Mouse (Mus musculus): ENCODE data around the gene Tmem140. TPM values are rescaled to one million over a fixed set of nuclear protein-coding genes. Genes with fewer than 3 reads are reported as not detected.
A peak's percentile ranks its signal among the peaks of the same experiment; 100 is the strongest.

Tmem140 gene
- 10 to 100 TPM; 23.8 to 30.7 TPM for total RNA-seq (2021)
- long read RNA-seq, experiment 1, transcript Tmem140-201 (2 exons, 2,614 nt): major isoform, 29 of 39 reads
- long read RNA-seq, experiment 1, partial matches to known transcripts: 8 of 39 reads
- long read RNA-seq, experiment 1, other reads (novel, unspliced or antisense): 2 of 39 reads
- long read RNA-seq, experiment 2, transcript Tmem140-201 (2 exons, 2,614 nt): major isoform, 55 of 62 reads
- long read RNA-seq, experiment 2, partial matches to known transcripts: 0 of 62 reads
- long read RNA-seq, experiment 2, other reads (novel, unspliced or antisense): 5 of 62 reads

GRCm38 (mm10) chr6:34862791-34863403 lies at the start of gene Tmem140:
Gene Tmem140 (plus strand): TSS chr6:34863146.
- DNase-seq: peak in 1 of 2 experiments; percentile 52
- intact Hi-C loops (cut with DNase I): no loop called here

GRCm38 (mm10) chr6:34824406-34824805 lies 38.5 kb upstream of the Tmem140 start:
- no peak for DNase-seq
- intact Hi-C loops (cut with DNase I): no loop called here

- intact Hi-C loops (cut with DNase I): no loop called here
- DNase-seq: no peak
Measured at GRCm38 (mm10) chr6:34832352-34832751, 30.6 kb upstream of the Tmem140 start.

- DNase-seq: no peak
- intact Hi-C loops (cut with DNase I): no loop called here
Measured at GRCm38 (mm10) chr6:34861546-34862053, 1.3 kb upstream of the Tmem140 start.

- DNase-seq: no peak
- intact Hi-C loops (cut with DNase I): no loop called here
Measured at GRCm38 (mm10) chr6:34862381-34862780, 565 bp upstream of the Tmem140 start.

- peak in 1 of 2 experiments; percentile 10 for DNase-seq
- intact Hi-C loops (cut with DNase I): no loop called here
Measured at GRCm38 (mm10) chr6:34863786-34864514, 1.0 kb downstream of the Tmem140 start.

- no peak for DNase-seq
- intact Hi-C loops (cut with DNase I): no loop called here
Measured at GRCm38 (mm10) chr6:34865213-34865612, 2.3 kb downstream of the Tmem140 start.

GRCm38 (mm10) chr6:34865711-34866593 lies 3.0 kb downstream of the Tmem140 start:
- peak in 1 of 2 experiments; percentile 23 for DNase-seq
- intact Hi-C loops (cut with DNase I): no loop called here

GRCm38 (mm10) chr6:34866786-34867185 lies 3.8 kb downstream of the Tmem140 start:
- DNase-seq: peak in 1 of 2 experiments; percentile 11
- intact Hi-C loops (cut with DNase I): no loop called here

- intact Hi-C loops (cut with DNase I): no loop called here
- DNase-seq: no peak
Measured at GRCm38 (mm10) chr6:34867301-34867994, 4.5 kb downstream of the Tmem140 start.

- intact Hi-C loops (cut with DNase I): no loop called here
Measured at GRCm38 (mm10) chr6:34867995-34868350, 5.0 kb downstream of the Tmem140 start.

GRCm38 (mm10) chr6:34868507-34869217 lies 5.7 kb downstream of the Tmem140 start:
- intact Hi-C loops (cut with DNase I): no loop called here
- DNase-seq: no peak

More at GRCm38 (mm10) chr6:34867995-34868350, 5.0 kb downstream of the Tmem140 start:
- no peak for DNase-seq

GRCm38 (mm10) chr6:34869225-34869915 lies 6.4 kb downstream of the Tmem140 start:
- DNase-seq: no peak
- intact Hi-C loops (cut with DNase I): no loop called here

GRCm38 (mm10) chr6:34870136-34870535 lies 7.2 kb downstream of the Tmem140 start:
- DNase-seq: no peak
- intact Hi-C loops (cut with DNase I): no loop called here

- DNase-seq: no peak
- intact Hi-C loops (cut with DNase I): no loop called here
Measured at GRCm38 (mm10) chr6:34870724-34871123, 7.8 kb downstream of the Tmem140 start.

- DNase-seq: no peak
- intact Hi-C loops (cut with DNase I): no loop called here
Measured at GRCm38 (mm10) chr6:34871929-34872328, 9.0 kb downstream of the Tmem140 start.

GRCm38 (mm10) chr6:34872871-34873270 lies 9.9 kb downstream of the Tmem140 start:
- no peak for DNase-seq
- intact Hi-C loops (cut with DNase I): no loop called here

GRCm38 (mm10) chr6:34874101-34874921 lies 11.4 kb downstream of the Tmem140 start:
- DNase-seq: peak; percentile 58 to 74

More at GRCm38 (mm10) chr6:34874101-34874921, 11.4 kb downstream of the Tmem140 start:
- intact Hi-C loops (cut with DNase I): no loop called here

Data from gastrocnemius, postnatal 36 days (tissue).